Mouse (Mus musculus): ENCODE data around the gene Ecpas. TPM values are rescaled to one million over a fixed set of nuclear protein-coding genes. Genes with fewer than 3 reads are reported as not detected.

Gene Ecpas
- polyA plus RNA-seq, 1 experiment = 65.2 TPM

GRCm38 (mm10) chr4:58825921-58826320 is 86.6 kb downstream of the Ecpas start:
- no peaks in the 10 kb centered on the region for H3K9me3 ChIP-seq (replicated peaks; ENCODE audit: control insufficient read depth, insufficient read depth, low read length, poor library complexity, severe bottlenecking)
- no peak overlapping the region for H3K4me3 ChIP-seq (ENCODE audit: low read depth, low read length)
- no peaks in the 10 kb centered on the region for H3K4me1 ChIP-seq (ENCODE audit: control insufficient read depth, insufficient read depth, low read length)
- 0 out of 2 replicates have a peak, but pooled peaks cover 2% of the 10 kb centered on the region for H3K36me3 ChIP-seq (ENCODE audit: control insufficient read depth, insufficient read depth, low read length, poor library complexity, severe bottlenecking)
- H3K27me3 ChIP-seq (ENCODE audit: control insufficient read depth, insufficient read depth, low read length, poor library complexity, severe bottlenecking) = no peaks in the 10 kb centered on the region
- H3K9ac ChIP-seq (ENCODE audit: low read depth, poor library complexity, severe bottlenecking) = no peak overlapping the region
- H3K27ac ChIP-seq (ENCODE audit: insufficient read depth, low read length) = no peak overlapping the region
- TF ChIP-seq CTCF (IDR thresholded peaks at IDR 0.05; ENCODE audit: low read depth, low read length) (no peak), POLR2A (IDR thresholded peaks at IDR 0.05; ENCODE audit: insufficient read depth, low read length) (no peak), EP300 (IDR thresholded peaks at IDR 0.05; ENCODE audit: insufficient read depth, low read depth, low read length) (no peak)

DNA sequence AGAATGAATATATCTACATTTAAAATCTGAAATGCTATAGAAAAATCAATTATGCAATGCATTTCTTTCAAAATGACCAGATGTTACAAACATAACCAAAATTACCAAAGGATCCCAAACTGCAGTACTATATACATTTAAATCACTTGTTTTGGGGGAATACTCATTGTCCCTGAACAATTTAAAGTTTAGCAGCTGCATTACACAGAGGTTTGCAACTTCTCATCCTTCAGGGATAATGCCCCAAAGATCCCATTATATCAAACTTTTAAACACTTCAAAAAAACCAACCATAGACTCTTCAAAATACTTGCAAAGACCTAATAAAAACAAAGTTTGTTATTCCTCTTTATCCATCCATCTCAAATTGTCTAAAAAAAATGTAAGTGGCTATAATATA is 124.9 kb downstream of the Ecpas start, which contains the start of gene Olfr267:
TSS of gene Olfr267 (minus strand) at position 101 of the 400 bp plus-strand sequence.
- Histone ChIP-seq H3K9ac (ENCODE audit: low read depth, poor library complexity, severe bottlenecking) (no peak within 1 kb of the TSS), H3K36me3 (ENCODE audit: control insufficient read depth, insufficient read depth, low read length, poor library complexity, severe bottlenecking) (no peaks in the 10 kb centered on the region), H3K9me3 (replicated peaks; ENCODE audit: control insufficient read depth, insufficient read depth, low read length, poor library complexity, severe bottlenecking) (no peaks in the 10 kb centered on the region), H3K4me1 (ENCODE audit: control insufficient read depth, insufficient read depth, low read length) (no peaks in the 10 kb centered on the region), H3K27ac (ENCODE audit: insufficient read depth, low read length) (no peak within 1 kb of the TSS), H3K27me3 (ENCODE audit: control insufficient read depth, insufficient read depth, low read length, poor library complexity, severe bottlenecking) (no peaks in the 10 kb centered on the region), H3K4me3 (ENCODE audit: low read depth, low read length) (no peak within 1 kb of the TSS)
- TF ChIP-seq CTCF (IDR thresholded peaks at IDR 0.05; ENCODE audit: low read depth, low read length) = no peak

- H3K9ac ChIP-seq (ENCODE audit: low read depth, poor library complexity, severe bottlenecking) = no peak overlapping the region
- H3K27ac ChIP-seq (ENCODE audit: insufficient read depth, low read length) = no peak overlapping the region
- no peaks in the 10 kb centered on the region for H3K9me3 ChIP-seq (replicated peaks; ENCODE audit: control insufficient read depth, insufficient read depth, low read length, poor library complexity, severe bottlenecking)
- H3K4me1 ChIP-seq (ENCODE audit: control insufficient read depth, insufficient read depth, low read length) = no peaks in the 10 kb centered on the region
- H3K4me3 ChIP-seq (ENCODE audit: low read depth, low read length) = no peak overlapping the region
- no peaks in the 10 kb centered on the region for H3K36me3 ChIP-seq (ENCODE audit: control insufficient read depth, insufficient read depth, low read length, poor library complexity, severe bottlenecking)
- TF ChIP-seq POLR2A (IDR thresholded peaks at IDR 0.05; ENCODE audit: insufficient read depth, low read length) (no peak), CTCF (IDR thresholded peaks at IDR 0.05; ENCODE audit: low read depth, low read length) (no peak), EP300 (IDR thresholded peaks at IDR 0.05; ENCODE audit: insufficient read depth, low read depth, low read length) (no peak)
- H3K27me3 ChIP-seq (ENCODE audit: control insufficient read depth, insufficient read depth, low read length, poor library complexity, severe bottlenecking) = no peaks in the 10 kb centered on the region
Measured at GRCm38 (mm10) chr4:58786659-58787058, 125.9 kb downstream of the Ecpas start.

- Histone ChIP-seq H3K9me3 (replicated peaks; ENCODE audit: control insufficient read depth, insufficient read depth, low read length, poor library complexity, severe bottlenecking) (no peaks in the 10 kb centered on the region), H3K27me3 (ENCODE audit: control insufficient read depth, insufficient read depth, low read length, poor library complexity, severe bottlenecking) (no peaks in the 10 kb centered on the region), H3K9ac (ENCODE audit: low read depth, poor library complexity, severe bottlenecking) (no peak overlapping the region), H3K4me3 (ENCODE audit: low read depth, low read length) (no peak overlapping the region), H3K4me1 (ENCODE audit: control insufficient read depth, insufficient read depth, low read length) (no peaks in the 10 kb centered on the region), H3K27ac (ENCODE audit: insufficient read depth, low read length) (no peak overlapping the region), H3K36me3 (ENCODE audit: control insufficient read depth, insufficient read depth, low read length, poor library complexity, severe bottlenecking) (no peaks in the 10 kb centered on the region)
- TF ChIP-seq CTCF (IDR thresholded peaks at IDR 0.05; ENCODE audit: low read depth, low read length) (no peak), POLR2A (IDR thresholded peaks at IDR 0.05; ENCODE audit: insufficient read depth, low read length) (no peak), EP300 (IDR thresholded peaks at IDR 0.05; ENCODE audit: insufficient read depth, low read depth, low read length) (no peak)
Measured at GRCm38 (mm10) chr4:58763417-58763816, 149.1 kb downstream of the Ecpas start.

DNA sequence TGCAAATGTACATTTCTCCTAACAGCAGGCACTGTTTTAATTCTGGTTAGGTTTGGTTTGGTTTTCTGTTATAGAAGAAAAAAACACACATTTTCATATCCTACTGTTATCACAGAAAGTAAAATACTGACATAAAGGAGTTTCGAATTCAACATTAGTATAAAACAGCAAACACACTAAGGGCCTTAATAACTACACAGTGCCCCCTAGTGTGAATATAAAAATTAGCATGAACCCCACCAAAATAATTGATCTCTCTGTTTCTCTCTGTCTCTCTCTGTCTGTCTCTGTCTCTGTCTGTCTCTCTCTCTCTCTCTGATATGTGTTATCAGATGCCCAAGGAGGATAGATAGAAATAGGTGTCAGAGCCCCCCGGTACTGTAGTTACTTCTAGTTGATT is 163.0 kb downstream of the Ecpas start:
- TF ChIP-seq POLR2A (IDR thresholded peaks at IDR 0.05; ENCODE audit: insufficient read depth, low read length) = no peak

DNA sequence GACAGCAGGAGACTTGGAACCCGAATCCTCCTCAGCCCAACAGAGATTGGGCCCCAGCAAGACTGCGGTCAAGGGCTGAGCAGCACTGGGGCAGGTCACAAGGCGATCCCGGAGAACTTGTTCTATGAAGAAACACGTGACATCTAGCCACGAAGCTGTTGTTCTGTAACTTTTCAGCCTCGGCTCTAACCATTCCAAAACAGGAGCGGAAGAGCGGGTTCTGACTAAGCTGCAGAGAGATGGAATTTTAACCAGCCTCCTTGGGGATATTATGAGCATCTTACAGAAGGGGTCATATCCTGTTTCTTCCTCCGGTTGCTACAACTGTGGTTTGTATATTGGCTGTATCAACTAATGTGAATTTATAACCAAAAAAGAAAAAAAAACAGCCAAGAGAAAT is 163.4 kb downstream of the Ecpas start:
- Histone ChIP-seq H3K4me3 (ENCODE audit: low read depth, low read length) (no peak overlapping the region), H3K36me3 (ENCODE audit: control insufficient read depth, insufficient read depth, low read length, poor library complexity, severe bottlenecking) (no peaks in the 10 kb centered on the region), H3K27me3 (ENCODE audit: control insufficient read depth, insufficient read depth, low read length, poor library complexity, severe bottlenecking) (no peaks in the 10 kb centered on the region), H3K4me1 (ENCODE audit: control insufficient read depth, insufficient read depth, low read length) (no peaks in the 10 kb centered on the region), H3K27ac (ENCODE audit: insufficient read depth, low read length) (no peak overlapping the region), H3K9ac (ENCODE audit: low read depth, poor library complexity, severe bottlenecking) (no peak overlapping the region), H3K9me3 (replicated peaks; ENCODE audit: control insufficient read depth, insufficient read depth, low read length, poor library complexity, severe bottlenecking) (no peaks in the 10 kb centered on the region)
- TF ChIP-seq POLR2A (IDR thresholded peaks at IDR 0.05; ENCODE audit: insufficient read depth, low read length) (no peak), CTCF (IDR thresholded peaks at IDR 0.05; ENCODE audit: low read depth, low read length) (no peak), EP300 (IDR thresholded peaks at IDR 0.05; ENCODE audit: insufficient read depth, low read depth, low read length) (no peak)

More for the DNA sequence above, 163.0 kb downstream of the Ecpas start:
- Histone ChIP-seq H3K36me3 (ENCODE audit: control insufficient read depth, insufficient read depth, low read length, poor library complexity, severe bottlenecking) (no peaks in the 10 kb centered on the region), H3K4me1 (ENCODE audit: control insufficient read depth, insufficient read depth, low read length) (no peaks in the 10 kb centered on the region), H3K4me3 (ENCODE audit: low read depth, low read length) (no peak overlapping the region), H3K27me3 (ENCODE audit: control insufficient read depth, insufficient read depth, low read length, poor library complexity, severe bottlenecking) (no peaks in the 10 kb centered on the region), H3K27ac (ENCODE audit: insufficient read depth, low read length) (no peak overlapping the region), H3K9ac (ENCODE audit: low read depth, poor library complexity, severe bottlenecking) (no peak overlapping the region), H3K9me3 (replicated peaks; ENCODE audit: control insufficient read depth, insufficient read depth, low read length, poor library complexity, severe bottlenecking) (no peaks in the 10 kb centered on the region)

Other genes with a start within 250 kb of the Ecpas start
- gene Olfr267, start 125.0 kb downstream of the Ecpas start, polyA plus RNA-seq (2011; ENCODE audit: insufficient read depth, insufficient read length, low read depth, missing spikeins) = not detected in 2 replicates
- 0.49 and 1.2 TPM in 2 replicates for gene Zkscan16, start 30.9 kb upstream of the Ecpas start, polyA plus RNA-seq (2011; ENCODE audit: insufficient read depth, insufficient read length, low read depth, missing spikeins)
- 17.9 and 19.8 TPM in 2 replicates for gene Ptgr1, start 74.4 kb upstream of the Ecpas start, polyA plus RNA-seq (2011; ENCODE audit: insufficient read depth, insufficient read length, low read depth, missing spikeins)
- gene Dnajc25, start 82.3 kb upstream of the Ecpas start, polyA plus RNA-seq (2011; ENCODE audit: insufficient read depth, insufficient read length, low read depth, missing spikeins) = 6.1 TPM in 2 replicates
- gene Gm20503, start 90.5 kb upstream of the Ecpas start, polyA plus RNA-seq (2011; ENCODE audit: insufficient read depth, insufficient read length, low read depth, missing spikeins) = not detected in 2 replicates
- 18.3 and 18.4 TPM in 2 replicates for gene Gng10, start 122.3 kb upstream of the Ecpas start, polyA plus RNA-seq (2011; ENCODE audit: insufficient read depth, insufficient read length, low read depth, missing spikeins)
- 0.85 and 1.0 TPM in 2 replicates for gene AI481877, start 226.2 kb upstream of the Ecpas start, polyA plus RNA-seq (2011; ENCODE audit: insufficient read depth, insufficient read length, low read depth, missing spikeins)